Mouse (Mus musculus) liver, postnatal 0 days (tissue): ENCODE measurements around the gene Wscd2.

Source experiments
- CTCF ChIP-seq: sonication (generic); IDR thresholded peaks from 2 replicates; pipeline ENCODE4 v1.5.1; 2016; ENCODE audit warnings: antibody characterized with exemption, low read depth
- EP300 ChIP-seq: IDR thresholded peaks from 2 replicates; pipeline ENCODE4 v1.6.1; 2016; ENCODE audit warnings: antibody characterized with exemption, low read depth, mild to moderate bottlenecking

DNA sequence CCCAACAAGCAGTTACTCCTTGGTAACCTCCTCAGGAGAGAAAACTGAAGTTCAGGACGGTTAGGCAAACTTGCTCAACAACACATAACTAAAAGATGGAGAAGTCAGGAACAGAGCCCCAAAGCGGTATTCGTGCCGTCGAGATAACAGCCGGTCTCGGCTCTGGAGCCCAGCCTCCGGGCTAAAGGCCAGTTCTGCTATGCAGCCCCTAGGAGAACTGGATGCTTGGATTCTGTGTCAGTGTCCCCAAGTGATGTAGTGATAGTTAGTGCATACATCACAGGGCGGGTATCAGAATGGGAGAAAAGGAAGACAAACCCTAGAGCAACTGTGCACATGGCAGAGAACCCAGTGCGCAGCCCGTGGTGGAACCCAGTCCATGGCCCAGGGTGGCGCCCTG lies 147.9 kb downstream of the Wscd2 start:
- TF ChIP-seq CTCF, result no peak
- TF ChIP-seq EP300, result no peak
